Mouse (Mus musculus): Measurements from ENCODE around the gene Fam19a4.

The Fam19a4 gene

DNA sequence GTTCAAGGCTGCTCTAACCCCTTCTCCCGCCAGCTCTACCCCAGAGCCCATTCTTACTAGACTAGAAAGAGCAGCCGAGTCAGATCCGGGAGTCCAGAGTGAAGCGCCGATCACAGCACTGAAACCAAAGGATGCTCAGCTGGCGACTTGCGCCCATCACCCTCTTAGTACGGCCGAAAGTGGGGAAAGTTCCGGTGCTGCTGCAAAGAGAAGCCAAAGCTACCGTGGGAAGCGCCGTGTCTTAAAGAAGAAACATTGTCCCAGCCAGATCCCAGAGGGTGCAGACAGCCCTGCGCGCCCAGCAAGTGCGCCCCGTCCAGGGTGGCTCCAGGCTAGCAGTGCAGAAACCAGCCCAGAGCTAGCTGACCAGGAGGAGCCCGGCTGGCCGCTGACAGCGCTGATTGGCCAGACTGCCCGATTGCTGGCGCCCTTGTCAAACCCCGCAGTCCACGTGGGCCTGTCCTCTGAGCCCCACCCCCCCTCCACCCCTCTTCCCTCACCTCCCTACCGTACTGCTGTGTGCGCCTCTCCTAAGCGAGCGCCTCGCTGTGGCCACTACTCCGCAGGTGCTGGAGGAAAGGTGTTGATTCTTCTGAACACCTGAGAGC is at the start of gene Fam19a4:
Gene Fam19a4, minus strand, starts transcription at position 340 of the 608 bp plus-strand sequence.
- no peak for DNase-seq (ENCODE audit: low read depth, low spot score)

- DNase-seq (ENCODE audit: low read depth, low spot score) = peak; percentile 90
Observed at GRCm38 (mm10) chr6:97106777-97107176, 46.6 kb upstream of the Fam19a4 start.

- peak; percentile 10 for DNase-seq (ENCODE audit: low read depth, low spot score)
Observed at GRCm38 (mm10) chr6:97106106-97106505, 45.9 kb upstream of the Fam19a4 start.

GRCm38 (mm10) chr6:97104264-97104852 is 44.1 kb upstream of the Fam19a4 start:
- DNase-seq (ENCODE audit: low read depth, low spot score) = peak; percentile 38

GRCm38 (mm10) chr6:97101958-97102702 is 41.9 kb upstream of the Fam19a4 start:
- no peak for DNase-seq (ENCODE audit: low read depth, low spot score)

GRCm38 (mm10) chr6:97101190-97101957 is 41.2 kb upstream of the Fam19a4 start:
- no peak for DNase-seq (ENCODE audit: low read depth, low spot score)

DNA sequence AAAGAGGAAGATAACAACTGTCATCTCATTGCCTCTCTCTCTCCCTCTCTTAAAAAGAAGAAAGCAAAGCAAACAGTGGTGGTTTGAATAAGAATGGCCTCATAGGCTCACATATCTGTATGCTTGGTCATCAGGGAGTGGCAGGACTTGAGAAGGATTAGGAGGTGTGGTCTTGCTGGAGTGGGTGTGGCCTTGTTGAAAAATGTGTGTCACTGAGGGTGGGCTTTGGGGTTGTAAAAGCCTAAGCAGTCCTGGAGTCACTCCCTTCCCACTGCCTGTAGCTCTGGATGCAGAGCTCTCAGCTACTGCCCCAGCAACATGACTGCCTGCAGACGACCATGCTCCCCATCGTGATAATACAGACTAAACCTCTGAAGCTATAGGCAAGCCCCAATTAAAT is 22.1 kb upstream of the Fam19a4 start:
- no peak for DNase-seq (ENCODE audit: low read depth, low spot score)

DNA sequence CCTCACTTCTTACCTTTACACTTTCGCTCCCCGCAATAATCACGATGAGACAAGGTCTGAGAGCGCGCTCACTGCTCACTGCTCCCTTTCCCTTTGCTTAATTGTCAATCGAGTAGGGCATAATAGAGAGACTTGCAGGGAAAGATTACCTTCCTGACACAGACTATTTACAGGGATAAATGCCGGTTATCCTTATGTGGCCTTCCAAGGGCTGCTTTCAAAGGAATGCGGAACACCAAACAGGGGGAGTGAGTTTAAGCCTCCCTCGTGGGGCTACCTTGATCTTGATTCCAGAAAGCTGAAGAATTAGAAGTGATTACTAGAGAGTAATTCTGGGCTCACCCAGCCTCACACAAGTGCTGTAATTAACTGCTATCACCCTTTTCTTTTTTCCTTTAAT is 19.8 kb upstream of the Fam19a4 start:
- no peak for DNase-seq (ENCODE audit: low read depth, low spot score)

GRCm38 (mm10) chr6:97059599-97059998 is 614 bp downstream of the Fam19a4 start:
- no peak for DNase-seq (ENCODE audit: low read depth, low spot score)

DNA sequence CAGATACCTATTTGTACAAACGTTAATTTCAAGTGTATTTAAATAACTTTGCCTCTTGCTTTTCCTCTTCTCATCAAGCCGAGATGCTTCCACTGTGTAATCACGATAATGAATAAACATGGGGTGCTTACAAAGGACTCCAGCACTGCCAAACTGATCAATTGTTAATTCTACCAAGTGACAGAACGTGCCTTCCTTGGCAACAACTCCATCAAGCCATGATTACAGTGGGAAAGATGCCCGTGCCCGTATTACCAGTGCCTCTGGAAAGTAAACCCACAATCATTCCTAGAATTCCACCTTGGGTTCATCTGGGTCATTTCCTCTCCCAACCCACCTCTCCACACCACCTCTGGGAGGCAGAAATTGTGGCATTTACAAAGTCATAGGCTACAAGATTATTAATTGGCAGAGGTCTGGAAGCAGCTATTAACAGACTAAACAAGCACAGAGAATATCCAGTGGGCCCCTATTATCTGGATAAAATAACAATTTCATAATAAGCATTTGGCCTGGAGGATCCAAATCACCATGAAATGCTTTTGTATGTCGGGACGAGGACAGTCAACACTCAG is 7.9 kb downstream of the Fam19a4 start:
- DNase-seq (ENCODE audit: low read depth, low spot score) = no peak

- no peak for DNase-seq (ENCODE audit: low read depth, low spot score)
Observed at GRCm38 (mm10) chr6:97048403-97048802, 11.8 kb downstream of the Fam19a4 start.

DNA sequence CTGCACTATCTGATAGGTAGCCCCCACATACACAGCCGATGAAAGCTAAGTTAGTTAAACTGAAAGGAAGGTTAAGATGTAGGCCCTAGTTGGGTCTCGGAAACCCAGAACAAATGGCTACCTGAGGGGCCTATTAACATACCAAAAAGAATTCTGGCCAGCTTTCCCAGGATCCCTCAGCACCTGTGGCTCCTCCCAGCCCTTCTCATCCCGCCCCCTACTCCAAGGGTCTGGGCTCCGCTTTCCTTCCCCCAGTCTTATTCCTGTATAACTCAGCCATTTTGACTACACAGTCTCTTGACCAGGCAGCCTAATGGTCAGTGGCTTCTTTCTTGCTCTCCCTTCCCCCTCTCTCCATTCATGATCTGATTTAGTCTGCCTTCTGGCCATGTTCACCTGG is 13.7 kb downstream of the Fam19a4 start:
- DNase-seq (ENCODE audit: low read depth, low spot score) = no peak

DNA sequence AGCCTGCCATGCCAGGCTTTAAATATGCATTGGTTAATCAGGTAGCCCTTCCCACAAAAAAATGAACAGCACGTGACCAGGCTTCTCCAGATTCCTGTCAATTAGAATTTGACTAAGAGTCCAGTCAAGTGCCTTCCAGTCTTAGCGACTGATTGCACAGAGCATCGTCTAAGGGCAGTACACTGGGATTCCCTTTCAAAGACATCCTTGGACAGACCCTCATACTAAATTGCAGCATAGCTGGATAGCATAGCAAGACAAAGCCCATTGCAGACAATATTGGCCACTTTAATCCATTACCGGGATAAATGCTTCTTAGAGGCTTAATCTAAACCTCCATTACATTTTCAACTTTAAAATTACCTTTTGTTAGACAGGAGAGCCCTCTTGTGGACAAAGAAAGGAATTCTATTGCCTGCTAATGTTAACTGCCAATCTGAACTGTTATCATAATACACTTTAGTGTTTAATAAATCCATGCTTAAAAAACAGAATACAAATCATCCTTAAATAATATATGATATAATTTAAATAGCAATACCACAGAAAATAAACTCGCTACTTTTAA is 33.0 kb downstream of the Fam19a4 start:
- DNase-seq (ENCODE audit: low read depth, low spot score) = peak; percentile 60

DNA sequence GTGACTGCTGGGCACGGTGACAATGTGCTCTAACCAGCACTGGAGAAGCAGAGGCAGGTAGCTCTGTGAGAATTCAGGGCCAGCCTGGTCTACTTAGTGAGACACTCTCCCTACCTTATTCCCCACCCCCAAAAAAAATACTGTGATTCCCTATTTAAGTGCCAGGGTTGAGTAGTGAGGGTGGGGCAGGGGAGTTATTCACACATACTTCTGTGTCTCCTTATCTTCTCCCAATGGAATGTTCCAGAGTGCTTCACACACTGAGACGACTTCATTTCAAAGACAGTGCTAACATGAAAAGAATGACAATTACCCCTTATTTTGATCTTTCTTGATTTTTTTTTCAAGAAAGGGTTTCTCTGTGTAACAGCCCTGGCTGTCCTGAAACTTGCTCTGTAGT is 40.9 kb downstream of the Fam19a4 start:
- no peak for DNase-seq (ENCODE audit: low read depth, low spot score)

- no peak for DNase-seq (ENCODE audit: low read depth, low spot score)
Observed at GRCm38 (mm10) chr6:97016711-97017110, 43.5 kb downstream of the Fam19a4 start.

GRCm38 (mm10) chr6:97016018-97016417 is 44.2 kb downstream of the Fam19a4 start:
- no peak for DNase-seq (ENCODE audit: low read depth, low spot score)

DNA sequence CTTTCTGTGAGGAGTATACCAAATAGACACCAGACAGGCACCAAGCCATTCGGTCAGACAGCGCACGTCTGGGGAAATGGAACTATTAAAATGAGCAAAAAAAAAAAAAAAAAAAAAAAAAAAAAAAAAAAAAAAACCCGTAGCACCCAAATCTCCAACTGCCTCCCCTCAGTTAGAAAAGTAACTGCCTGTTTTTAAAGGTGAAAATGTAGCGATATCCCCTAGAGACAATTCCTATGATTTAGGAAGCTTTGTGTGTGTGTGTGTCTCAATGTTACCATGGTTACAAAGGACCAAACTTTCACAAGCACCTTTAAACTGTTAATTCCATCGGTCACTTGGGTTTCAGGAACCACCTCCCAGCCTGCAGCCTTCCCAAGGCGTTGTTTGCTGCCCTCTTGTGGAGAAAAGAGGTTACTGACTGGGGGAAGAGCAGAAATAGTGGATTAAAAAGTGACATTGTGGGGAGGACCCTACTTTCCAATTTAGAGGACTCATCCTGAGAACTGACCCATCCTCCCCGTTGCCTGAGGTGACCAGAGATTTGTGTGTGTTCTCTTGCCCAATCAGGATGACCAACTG is 53.6 kb downstream of the Fam19a4 start:
- peak; percentile 84 for DNase-seq (ENCODE audit: low read depth, low spot score)

GRCm38 (mm10) chr6:97005038-97005437 is 55.2 kb downstream of the Fam19a4 start:
- DNase-seq (ENCODE audit: low read depth, low spot score) = peak; percentile 72

GRCm38 (mm10) chr6:96995556-96996159 is 64.6 kb downstream of the Fam19a4 start:
- DNase-seq (ENCODE audit: low read depth, low spot score) = no peak

DNA sequence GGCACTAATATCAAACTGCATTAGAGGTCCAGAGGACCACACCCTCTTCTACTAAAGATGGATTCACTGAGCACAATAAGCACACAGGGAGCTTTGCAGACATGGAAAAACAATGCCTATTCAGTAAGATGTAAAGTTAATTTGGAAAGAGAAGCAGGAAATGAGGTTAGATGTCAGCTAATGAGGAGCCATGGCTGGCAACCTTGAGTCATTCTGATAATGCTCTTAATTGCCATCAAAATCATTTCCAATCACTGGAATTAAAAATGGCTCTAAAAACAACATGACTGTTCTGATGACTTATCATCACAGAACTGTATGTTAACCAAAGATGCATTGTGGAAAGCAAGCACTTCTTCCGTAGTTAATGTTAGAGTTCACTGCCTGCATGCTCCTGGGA is 68.5 kb downstream of the Fam19a4 start:
- no peak for DNase-seq (ENCODE audit: low read depth, low spot score)

DNA sequence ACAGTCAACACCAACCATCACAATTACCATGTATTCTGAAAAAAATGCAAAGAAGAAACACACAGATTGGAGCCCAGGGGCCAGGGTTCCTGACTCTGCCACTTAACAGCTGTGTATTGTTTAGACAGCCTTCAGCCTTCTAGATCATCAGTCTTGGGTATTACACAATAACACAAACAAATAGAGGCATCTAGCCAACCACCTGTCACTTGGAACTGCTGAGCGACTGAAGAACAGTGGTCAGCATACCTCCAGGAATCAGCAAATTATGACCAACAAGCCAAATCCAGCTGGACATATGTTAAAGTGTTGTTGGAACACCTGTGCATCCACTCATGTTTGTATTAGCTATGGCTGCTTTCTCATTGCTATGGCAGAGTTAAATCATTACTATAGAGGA is 82.7 kb downstream of the Fam19a4 start:
- DNase-seq (ENCODE audit: low read depth, low spot score) = no peak

Measured in 3T3-L1 (cell line).